Comparison of ENCODE assay signal across 16 mouse cellular contexts in genomic region chr10:108175885-108176284, GRCm38 (mm10).
"Had no signal": no experiment of that assay in that cellular context is flagged by ENCODE, and none has a peak within 500 bp of the region (broad histone marks: within the 10 kb centered on the region; RNA-seq: fewer than 3 reads in every experiment).

No protein-coding gene starts in this region.

- ATAC-seq: midbrain, embryonic 16.5 days had no signal

- H3K9me3 ChIP-seq: midbrain, embryonic 12.5 days; neural tube, embryonic 13.5 days; neural tube, embryonic 15.5 days; stomach, embryonic 15.5 days had no signal

- H3K9ac ChIP-seq: liver, embryonic 14.5 days; lung, embryonic 14.5 days; midbrain, embryonic 12.5 days; neural tube, embryonic 13.5 days; neural tube, embryonic 15.5 days; stomach, embryonic 15.5 days had no signal

- H3K4me1 ChIP-seq: midbrain, embryonic 12.5 days had no signal

- H3K4me3 ChIP-seq: midbrain, embryonic 12.5 days; myocyte; neural tube, embryonic 13.5 days; neural tube, embryonic 15.5 days; stomach, embryonic 15.5 days had no signal

- DNase-seq: lung, adult 18-20 months; lung, embryonic 14.5 days; lung, postnatal 10 days; lung, postnatal 4 days; midbrain, embryonic 14.5 days; right cerebral cortex, postnatal 14 days; thymus, adult 2 months; thymus, postnatal 25 days had no signal

- H3K27me3 ChIP-seq: midbrain, embryonic 12.5 days; neural tube, embryonic 13.5 days; neural tube, embryonic 15.5 days; stomach, embryonic 15.5 days had no signal

- H3K36me3 ChIP-seq: midbrain, embryonic 12.5 days; neural tube, embryonic 13.5 days; neural tube, embryonic 15.5 days; stomach, embryonic 15.5 days had no signal

- H3K27ac ChIP-seq: liver, embryonic 14.5 days; midbrain, embryonic 12.5 days; neural tube, embryonic 13.5 days; neural tube, embryonic 15.5 days; stomach, embryonic 15.5 days; stomach, postnatal 0 days had no signal

- H3K4me2 ChIP-seq: lung, embryonic 14.5 days; midbrain, embryonic 12.5 days; neural tube, embryonic 13.5 days; neural tube, embryonic 15.5 days; stomach, embryonic 15.5 days had no signal
